Mouse (Mus musculus) skeletal muscle tissue, postnatal 0 days (tissue): ENCODE data around the gene 6030408B16Rik. TPM values are rescaled to one million over a fixed set of nuclear protein-coding genes. Genes with fewer than 3 reads are reported as not detected.

ENCODE experiments used
- polyA plus RNA-seq: library from polyadenylated mRNA; unstranded; fragments of >200 nt; fragmentation: Nextera tagmentation; extraction: Ambion mirVana; gene quantifications from 2 replicates; pipeline ENCODE4 v1.2.1, GENCODE M21; 2015

Gene 6030408B16Rik
- 0.65 and 0.87 TPM in 2 replicates for polyA plus RNA-seq

GRCm38 (mm10) chr15:101293025-101293621, at the start of gene 6030408B16Rik:
6030408B16Rik (plus strand) TSS chr15:101293212.

GRCm38 (mm10) chr15:101253886-101254795, 38.9 kb upstream of the 6030408B16Rik start, which contains the start of gene Nr4a1:
Nr4a1 (plus strand) TSS chr15:101254269.

GRCm38 (mm10) chr15:101283911-101284750, 8.9 kb upstream of the 6030408B16Rik start, which contains the start of gene Atg101:
Atg101 (plus strand) TSS chr15:101284272.

Other genes with a start within 250 kb of the 6030408B16Rik start
- 0.29 TPM in 1 of 2 replicates, not detected in the other for gene Gm47841, start 245.8 kb upstream of the 6030408B16Rik start, polyA plus RNA-seq
- gene Fignl2, start 214.6 kb upstream of the 6030408B16Rik start, polyA plus RNA-seq = 0.11 and 0.17 TPM in 2 replicates
- not detected in 2 replicates for gene Ankrd33, start 177.5 kb upstream of the 6030408B16Rik start, polyA plus RNA-seq
- 13.5 and 15.6 TPM in 2 replicates for gene Acvrl1, start 164.7 kb upstream of the 6030408B16Rik start, polyA plus RNA-seq
- 2.9 and 3.0 TPM in 2 replicates for gene Acvr1b, start 119.1 kb upstream of the 6030408B16Rik start, polyA plus RNA-seq
- 4.2 and 4.8 TPM in 2 replicates for gene Grasp, start 69.0 kb upstream of the 6030408B16Rik start, polyA plus RNA-seq
- 23.0 and 31.2 TPM in 2 replicates for gene Nr4a1, start 38.9 kb upstream of the 6030408B16Rik start, polyA plus RNA-seq
- 47.9 and 48.0 TPM in 2 replicates for gene Atg101, start 8.9 kb upstream of the 6030408B16Rik start, polyA plus RNA-seq
- 2.1 and 3.3 TPM in 2 replicates for gene Krt80, start 77.0 kb downstream of the 6030408B16Rik start, polyA plus RNA-seq
- 0.15 and 0.24 TPM in 2 replicates for gene Krt7, start 117.8 kb downstream of the 6030408B16Rik start, polyA plus RNA-seq
- gene Krt87, start 145.6 kb downstream of the 6030408B16Rik start, polyA plus RNA-seq = 0.05 TPM in 1 of 2 replicates, not detected in the other
- not detected in 2 replicates for gene Krt88, start 154.5 kb downstream of the 6030408B16Rik start, polyA plus RNA-seq
- gene Krt81, start 170.5 kb downstream of the 6030408B16Rik start, polyA plus RNA-seq = not detected in 2 replicates
- not detected in 2 replicates for gene Krt86, start 180.3 kb downstream of the 6030408B16Rik start, polyA plus RNA-seq
- gene Krt83, start 198.3 kb downstream of the 6030408B16Rik start, polyA plus RNA-seq = not detected in 2 replicates
- gene Gm49425, start 224.0 kb downstream of the 6030408B16Rik start, polyA plus RNA-seq = not detected in 2 replicates
- not detected in 2 replicates for gene Krt84, start 239.6 kb downstream of the 6030408B16Rik start, polyA plus RNA-seq